Mouse (Mus musculus): Measurements from ENCODE around the gene Zfp90. TPM values are rescaled to one million over a fixed set of nuclear protein-coding genes. Genes with fewer than 3 reads are reported as not detected.
"Not testable (repeated sequence)": the region's sequence is repeated elsewhere in the genome, so short reads cannot be mapped to it uniquely, and the experiment has no call there.

Zfp90 gene
- 1 to 10 TPM; 1.4 to 2.0 TPM for total RNA-seq (2021)
- long read RNA-seq, experiment 1, partial matches to known transcripts, result 0 of 1 reads
- long read RNA-seq, experiment 1, other reads (novel, unspliced or antisense), result 0 of 1 reads
- long read RNA-seq, experiment 2, partial matches to known transcripts, result 0 of 1 reads
- long read RNA-seq, experiment 2, other reads (novel, unspliced or antisense), result 0 of 1 reads

- peak; percentile 92 for DNase-seq
Measured at GRCm38 (mm10) chr8:106415182-106415971, at the start of gene Zfp90. TSS of gene Zfp90 (plus strand) at chr8:106415327.

GRCm38 (mm10) chr8:106368501-106368900 lies 46.6 kb upstream of the Zfp90 start:
- DNase-seq, result no peak

- no peak for DNase-seq
Measured at GRCm38 (mm10) chr8:106369069-106369468, 46.1 kb upstream of the Zfp90 start.

- DNase-seq, result peak; percentile 29
Measured at GRCm38 (mm10) chr8:106375957-106376356, 39.2 kb upstream of the Zfp90 start.

DNA sequence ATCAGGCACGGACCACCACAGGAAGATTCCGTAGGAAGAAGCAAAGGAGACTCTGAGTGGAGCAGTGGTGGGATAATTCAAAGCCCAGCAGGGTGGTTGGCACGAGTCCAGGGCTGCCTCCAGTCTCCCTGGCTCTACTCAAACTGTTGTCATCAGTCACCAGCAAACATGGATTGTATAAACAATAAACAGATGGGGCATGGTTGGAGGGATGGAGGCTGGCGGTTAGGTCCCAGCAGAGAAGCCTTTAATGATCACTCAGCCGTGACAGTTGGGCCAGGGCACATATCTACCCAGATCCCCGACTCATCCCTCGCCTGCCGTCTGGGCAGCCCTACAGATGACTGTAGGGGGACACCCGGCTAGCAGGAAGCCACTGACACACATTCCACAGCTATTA lies 38.3 kb upstream of the Zfp90 start:
- no peak for DNase-seq

DNA sequence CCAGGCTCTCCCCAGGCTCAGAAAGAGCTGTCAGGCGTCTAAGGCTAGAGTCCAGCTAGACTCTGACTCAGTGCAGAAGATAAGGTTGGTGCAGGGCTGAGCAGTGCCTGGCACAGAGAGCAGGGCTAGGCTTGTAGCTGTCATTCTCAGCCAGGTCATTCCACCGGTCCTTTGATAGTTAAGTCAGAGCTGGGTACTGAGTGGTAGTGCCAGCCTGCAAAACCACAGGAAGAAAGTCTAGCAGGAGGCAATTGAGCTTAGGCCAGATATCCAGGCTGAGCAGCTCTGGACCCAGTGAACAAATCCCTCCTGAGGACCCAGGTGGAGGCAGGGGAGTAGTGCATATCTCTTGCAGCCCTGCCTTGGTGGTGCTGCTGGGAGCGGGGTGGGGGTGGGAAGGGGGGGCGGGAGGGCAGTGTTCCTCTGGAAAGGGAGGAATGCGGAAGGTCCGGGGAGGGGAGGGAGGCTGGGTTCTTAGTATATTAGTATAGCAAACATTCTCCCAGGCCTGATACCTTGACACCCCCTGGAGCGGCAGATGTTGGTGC lies 36.6 kb upstream of the Zfp90 start:
- no peak for DNase-seq

DNA sequence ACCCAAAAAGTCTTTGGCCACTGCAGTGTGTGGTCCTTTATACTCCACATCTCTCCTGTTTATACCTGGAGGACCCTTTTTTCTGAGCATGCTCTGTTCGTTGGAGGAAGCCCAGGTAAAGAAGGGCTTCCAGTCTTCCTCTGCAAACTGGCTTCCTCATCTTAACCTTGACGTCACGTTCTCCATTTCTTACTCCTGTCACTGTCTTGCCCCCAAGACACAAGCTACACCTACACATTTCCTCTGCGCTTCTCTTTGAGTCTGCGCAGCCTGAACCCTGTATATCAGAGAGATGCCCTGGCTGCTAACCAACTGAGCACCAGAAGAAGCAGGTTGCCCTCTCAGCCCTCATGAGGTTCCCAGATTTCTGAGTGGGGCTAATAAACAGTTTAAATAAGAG lies 35.8 kb upstream of the Zfp90 start:
- DNase-seq, result no peak

DNA sequence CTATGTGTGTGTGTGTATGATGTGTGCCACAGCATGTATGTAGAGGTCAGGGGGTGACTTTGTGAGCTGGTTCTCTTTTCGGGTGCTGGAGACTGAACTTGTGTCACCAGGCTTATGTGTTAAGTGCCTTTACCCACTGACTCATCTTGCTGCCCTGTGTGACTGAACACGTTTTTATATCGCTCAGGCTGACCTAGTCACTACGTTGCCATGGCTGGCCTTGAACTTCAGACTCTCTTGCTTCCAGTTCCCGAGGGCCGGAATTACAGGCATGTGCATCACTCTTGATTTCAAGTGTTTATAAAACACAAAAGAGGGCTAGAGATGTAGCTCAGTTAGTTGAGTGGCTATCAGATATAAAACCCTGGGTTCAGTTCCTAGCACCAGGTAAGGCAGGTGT lies 34.1 kb upstream of the Zfp90 start:
- no peak for DNase-seq

DNA sequence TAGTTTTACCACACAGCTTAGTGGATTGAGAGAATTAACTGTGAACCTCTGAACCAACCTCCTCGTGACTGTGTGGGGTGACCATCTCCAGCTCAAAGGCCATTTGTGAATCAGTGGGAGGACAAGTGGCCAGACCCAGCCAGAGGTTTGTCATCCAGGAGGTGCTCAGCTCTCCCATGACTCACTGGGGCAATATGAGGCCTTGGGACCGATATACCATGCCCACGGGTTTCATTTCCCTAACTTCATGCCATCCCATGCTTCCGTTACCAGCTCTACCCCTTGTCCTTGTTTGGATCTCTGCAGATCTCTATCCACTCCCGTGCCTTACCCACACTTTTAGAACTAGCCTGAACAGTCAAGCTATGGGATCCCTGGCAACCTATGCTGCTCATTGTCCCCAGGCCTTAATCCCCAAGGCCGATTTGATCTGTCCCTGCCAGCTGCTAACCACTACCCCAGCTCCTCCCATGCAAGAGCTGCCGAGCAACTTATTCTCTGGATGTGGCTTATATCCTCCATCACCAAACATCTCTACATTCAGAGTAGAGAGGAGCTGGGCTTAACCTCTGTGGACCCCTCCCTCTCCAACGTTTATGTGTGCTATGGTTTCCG lies 27.2 kb upstream of the Zfp90 start:
- no peak for DNase-seq

DNA sequence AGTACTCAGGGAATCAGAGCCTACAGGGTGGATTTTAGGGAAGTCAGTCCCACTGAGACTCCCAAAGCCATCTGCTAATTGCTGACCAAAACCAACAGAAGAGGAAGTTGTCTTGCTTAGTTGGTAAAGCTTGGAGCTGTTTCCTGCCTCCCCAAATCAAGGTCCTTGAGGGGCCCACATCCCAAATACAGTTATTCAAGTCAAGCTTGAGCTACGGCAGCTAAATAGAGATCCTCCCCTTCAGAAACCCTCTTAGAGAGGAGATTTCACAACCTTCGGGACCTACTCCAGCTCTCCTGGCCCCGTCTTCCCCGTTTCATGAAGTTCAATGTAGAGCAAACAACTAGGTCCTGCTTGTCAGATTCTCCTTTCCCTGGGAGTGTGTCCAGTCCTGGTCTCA lies 20.6 kb upstream of the Zfp90 start:
- DNase-seq, result peak; percentile 58

GRCm38 (mm10) chr8:106399694-106400093 lies 15.4 kb upstream of the Zfp90 start:
- DNase-seq, result peak; percentile 90

DNA sequence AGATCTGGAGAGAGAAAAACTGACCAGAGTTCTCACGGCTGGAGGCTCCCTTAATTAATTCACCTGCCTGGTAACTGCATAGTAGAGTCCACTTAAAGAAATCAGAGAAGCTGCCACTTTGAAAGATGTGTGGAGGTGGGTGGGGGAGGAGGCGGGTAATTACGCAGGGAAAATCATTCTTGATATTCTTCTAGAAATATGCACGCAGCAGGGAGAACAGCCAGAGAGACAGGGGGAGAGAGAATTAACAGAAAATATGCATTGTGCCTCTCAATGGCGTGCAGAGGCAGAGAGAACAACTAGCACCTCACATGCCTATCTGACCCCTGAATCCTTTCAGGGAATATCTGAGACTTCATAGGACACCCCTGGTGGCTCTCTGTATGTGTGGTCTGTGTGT lies 14.9 kb upstream of the Zfp90 start:
- no peak for DNase-seq

DNA sequence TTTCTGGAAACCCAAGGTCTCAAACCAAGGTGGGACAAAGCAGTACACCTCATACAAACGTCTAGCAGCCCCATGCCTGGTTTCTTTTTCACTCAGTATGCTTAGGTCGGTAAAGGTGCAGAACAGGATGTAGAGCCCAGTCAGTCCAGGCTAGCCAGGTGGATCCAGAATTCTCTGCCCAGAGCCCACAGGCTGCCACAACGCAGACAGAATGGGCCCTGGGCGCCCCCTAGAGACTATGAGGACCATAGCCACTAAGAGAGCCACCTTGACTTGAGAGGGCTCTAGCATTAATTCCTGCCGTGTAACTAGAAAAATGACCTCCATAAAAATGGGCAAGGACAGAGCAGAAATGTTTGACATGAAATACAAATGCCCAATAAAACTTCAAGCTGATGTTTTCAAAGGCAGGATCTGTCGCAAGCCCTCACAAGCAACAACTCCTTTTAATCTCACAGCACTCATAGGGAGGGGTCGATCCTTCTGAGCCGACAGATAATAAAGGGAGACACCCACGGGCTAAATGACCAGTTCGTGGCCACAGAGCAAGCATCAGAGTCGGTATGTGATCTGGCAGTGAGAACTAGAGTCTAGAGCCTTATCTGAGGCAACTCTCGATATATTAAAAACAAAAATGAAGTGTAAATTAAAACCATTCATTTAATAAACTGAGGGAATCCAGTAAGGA lies 11.7 kb upstream of the Zfp90 start:
- DNase-seq, result peak; percentile 51

DNA sequence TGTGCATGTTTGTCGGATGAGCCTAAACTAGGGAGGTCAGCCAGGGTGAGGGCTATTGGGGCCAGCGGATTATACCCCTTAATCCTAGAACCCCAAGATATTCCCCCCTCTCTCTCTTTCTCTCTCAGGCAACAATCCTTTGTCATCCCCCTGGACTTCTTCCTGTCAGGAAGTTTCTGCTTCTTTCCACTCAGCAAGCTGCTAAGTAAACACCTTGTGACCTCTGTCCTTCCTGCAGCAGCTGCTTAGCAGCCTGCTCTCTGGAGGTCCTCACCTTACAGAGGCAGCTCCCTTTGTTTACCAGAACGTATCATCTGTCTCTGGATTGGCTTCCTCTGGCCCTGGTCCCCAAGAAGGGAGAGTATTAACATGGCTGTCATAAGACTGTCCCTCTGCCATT lies 10.3 kb upstream of the Zfp90 start:
- no peak for DNase-seq

GRCm38 (mm10) chr8:106405810-106406209 lies 9.3 kb upstream of the Zfp90 start:
- no peak for DNase-seq

DNA sequence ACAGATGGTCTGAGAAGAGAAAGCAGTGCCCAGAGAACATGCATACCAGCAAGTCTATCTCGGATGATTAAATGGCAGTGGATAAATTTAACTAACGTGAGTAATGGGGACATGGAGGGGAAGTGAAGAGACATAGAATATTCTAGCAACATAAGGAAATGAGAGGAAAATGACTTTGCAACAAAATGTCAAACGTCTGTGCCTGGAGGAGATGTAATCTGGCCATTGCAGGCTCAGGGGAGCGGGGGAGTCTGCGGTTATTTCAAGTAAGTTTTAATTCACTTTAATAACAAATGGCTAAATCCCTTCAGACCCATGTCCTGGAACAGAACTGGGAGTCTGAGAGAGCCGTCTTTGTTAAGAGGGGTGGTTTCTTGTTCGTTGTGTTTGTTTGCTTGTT lies 5.1 kb upstream of the Zfp90 start:
- DNase-seq, result no peak

DNA sequence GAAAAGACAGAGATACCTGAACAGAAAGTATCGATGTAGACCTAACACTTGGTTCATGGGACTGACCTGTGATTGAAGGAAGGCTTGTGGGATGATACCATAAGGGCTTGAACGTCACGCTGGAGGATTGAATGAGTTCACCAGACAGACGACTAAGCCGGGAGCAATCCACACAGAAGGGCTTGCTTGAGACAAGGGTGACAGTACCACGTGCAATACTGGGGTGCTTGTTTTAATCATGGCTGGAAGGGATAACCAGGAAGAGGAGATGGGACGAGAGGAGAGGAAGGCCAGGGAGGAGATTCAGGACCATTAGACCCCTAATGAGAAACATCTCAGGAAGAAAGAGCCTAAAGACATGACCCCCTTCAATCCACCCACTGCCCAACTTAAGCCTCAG lies 4.6 kb upstream of the Zfp90 start:
- no peak for DNase-seq

DNA sequence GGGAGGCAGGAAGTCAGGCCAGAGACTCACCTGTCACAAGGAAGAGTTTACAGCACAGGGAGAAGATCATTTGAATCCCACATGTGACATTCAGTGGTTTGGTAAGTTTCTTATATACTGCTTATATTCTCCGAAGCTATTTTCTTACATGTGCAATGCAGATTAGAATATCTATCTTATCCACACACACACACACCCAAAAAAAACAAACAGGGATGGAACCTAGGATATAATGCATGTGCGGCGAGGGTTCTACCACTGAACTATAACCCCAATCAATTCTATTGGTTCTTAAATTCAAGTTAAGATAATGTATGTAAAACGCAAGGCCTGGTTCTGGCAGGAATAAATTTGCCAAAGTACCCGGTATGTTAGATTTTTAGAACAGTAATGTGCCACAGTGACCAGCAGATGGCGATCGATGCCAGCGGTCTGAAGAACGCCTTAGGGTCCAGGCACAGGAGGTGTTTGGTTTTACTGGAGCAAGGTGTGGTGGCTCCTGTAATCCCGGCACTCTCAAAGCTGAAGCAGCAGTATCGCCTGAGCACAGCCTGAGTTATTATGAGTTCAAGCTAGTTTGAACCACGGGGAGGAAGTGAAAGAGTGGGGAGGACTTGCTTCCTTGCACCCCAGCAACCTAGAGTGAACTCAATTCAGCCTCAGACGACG lies 3.2 kb upstream of the Zfp90 start:
- no peak for DNase-seq

DNA sequence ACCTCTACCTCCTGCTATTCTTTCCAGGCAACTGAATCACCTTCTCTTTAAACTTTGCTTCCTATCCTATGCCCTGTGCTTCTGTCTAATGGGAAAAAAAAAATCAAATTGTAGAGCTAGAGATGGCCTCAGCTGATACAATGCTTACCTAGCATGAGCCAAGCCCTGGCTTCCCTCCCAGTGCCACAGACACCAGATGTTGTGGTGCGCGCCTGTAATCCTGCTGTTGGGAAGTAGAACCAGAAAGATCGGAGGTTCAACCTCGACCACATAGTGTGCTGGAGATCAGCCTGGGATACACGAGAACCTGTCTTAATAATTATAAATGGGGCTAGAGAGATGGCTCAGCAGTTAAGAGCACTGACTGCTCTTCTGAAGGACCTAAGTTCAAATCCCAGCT lies 2.6 kb downstream of the Zfp90 start:
- no peak for DNase-seq

- DNase-seq, result no peak
Measured at GRCm38 (mm10) chr8:106431088-106431487, 16.0 kb downstream of the Zfp90 start.

- DNase-seq, result not testable (repeated sequence)
Measured at GRCm38 (mm10) chr8:106431952-106432351, 16.8 kb downstream of the Zfp90 start.

DNA sequence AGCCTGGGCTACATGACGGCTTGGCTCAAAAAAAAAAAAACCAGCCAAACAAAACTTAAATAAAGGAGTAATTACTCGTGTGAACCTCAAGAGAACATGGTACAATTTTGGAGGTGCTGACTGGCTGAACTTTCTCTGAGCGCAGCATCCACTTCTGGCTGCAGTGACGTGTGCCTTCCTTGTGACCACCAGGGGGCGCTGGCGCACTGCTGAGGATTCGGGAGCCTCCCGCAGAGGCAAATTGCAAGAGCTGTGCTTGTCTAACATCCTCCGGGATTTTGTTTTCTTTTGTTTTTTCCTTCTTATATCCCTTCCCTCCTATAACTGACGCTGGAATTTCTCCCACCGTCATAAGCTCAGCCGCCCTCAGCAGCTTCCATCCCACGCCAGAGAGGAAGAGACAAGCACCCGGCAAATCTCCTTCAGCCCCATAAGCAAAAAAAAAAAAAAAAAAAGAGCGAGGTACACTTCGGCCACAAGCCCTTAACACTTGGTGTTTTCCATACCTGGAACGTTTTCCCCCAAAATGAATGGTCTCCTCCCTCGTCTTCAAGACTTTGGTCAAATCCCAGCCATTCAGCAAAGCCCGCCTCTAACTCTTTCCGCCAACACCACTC lies 17.9 kb downstream of the Zfp90 start:
- DNase-seq, result peak; percentile 43
